Mouse (Mus musculus) olfactory bulb, adult 2 months (tissue): ENCODE measurements around the gene Mau2.

Experiments
- CTCF ChIP-seq: fragments of 200-500 bp; IDR thresholded peaks from 2 replicates; pipeline ENCODE4 v1.5.1; 2012; ENCODE audit warnings: low read depth, mild to moderate bottlenecking, low read length, moderate library complexity; ENCODE audit not compliant: insufficient read depth
- POLR2A ChIP-seq: fragments of 200-500 bp; IDR thresholded peaks from 2 replicates; pipeline ENCODE4 v1.6.1; 2012; ENCODE audit warnings: mild to moderate bottlenecking, low read depth, low read length, moderate library complexity; ENCODE audit not compliant: insufficient read depth

DNA sequence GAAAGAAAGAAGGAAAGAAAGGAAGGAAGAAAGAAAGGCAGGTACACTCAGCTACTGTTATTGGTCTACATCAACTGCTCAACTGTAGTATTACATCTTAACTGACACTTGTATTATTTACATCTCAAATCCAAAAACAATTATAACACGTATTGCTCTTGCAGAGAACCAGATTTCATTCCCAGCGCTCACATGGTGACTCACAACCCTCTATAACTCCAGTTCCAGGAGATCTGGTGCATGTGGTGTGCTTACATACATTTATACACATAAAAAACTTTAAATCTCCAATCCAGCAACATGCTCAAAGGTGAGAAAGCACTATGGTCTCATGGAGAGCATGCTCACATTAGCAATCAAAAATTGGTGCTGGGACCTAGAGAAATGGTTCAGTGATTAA, 42.3 kb downstream of the Mau2 start:
- TF ChIP-seq POLR2A (no peak), CTCF (no peak)
